Mouse (Mus musculus) lung, postnatal 14 days (tissue): Measurements from ENCODE around the gene Wdr47.
"Not testable (repeated sequence)": the region's sequence is repeated elsewhere in the genome, so short reads cannot be mapped to it uniquely, and the experiment has no call there.

Experiments used
- DNase-seq: peaks from one replicate; pipeline ENCODE4 v3.0.0; 2021

Wdr47 gene

GRCm38 (mm10) chr3:108639412-108639811, 48.3 kb downstream of the Wdr47 start:
- DNase-seq, result no peak

DNA sequence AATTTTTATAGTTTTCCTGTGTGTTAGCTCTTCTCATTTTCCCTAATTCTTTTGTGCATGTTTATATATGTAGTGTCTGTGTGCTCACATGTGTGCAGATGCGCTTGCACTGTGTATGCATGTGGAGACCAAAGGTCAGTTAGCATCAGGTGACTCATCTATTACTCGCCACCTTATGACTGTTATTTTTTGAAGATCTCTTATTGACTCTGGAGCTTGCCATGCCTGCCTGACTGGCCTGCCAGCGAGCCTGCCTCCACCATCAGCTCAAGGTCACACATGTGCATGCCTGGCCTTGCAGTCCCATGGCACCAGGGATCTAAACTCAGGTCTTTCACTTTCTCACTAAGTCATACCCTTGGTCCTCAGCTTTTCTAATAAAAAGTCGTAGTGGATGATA, 49.9 kb downstream of the Wdr47 start:
- DNase-seq, result no peak

GRCm38 (mm10) chr3:108644856-108645255, 53.8 kb downstream of the Wdr47 start:
- DNase-seq, result no peak

DNA sequence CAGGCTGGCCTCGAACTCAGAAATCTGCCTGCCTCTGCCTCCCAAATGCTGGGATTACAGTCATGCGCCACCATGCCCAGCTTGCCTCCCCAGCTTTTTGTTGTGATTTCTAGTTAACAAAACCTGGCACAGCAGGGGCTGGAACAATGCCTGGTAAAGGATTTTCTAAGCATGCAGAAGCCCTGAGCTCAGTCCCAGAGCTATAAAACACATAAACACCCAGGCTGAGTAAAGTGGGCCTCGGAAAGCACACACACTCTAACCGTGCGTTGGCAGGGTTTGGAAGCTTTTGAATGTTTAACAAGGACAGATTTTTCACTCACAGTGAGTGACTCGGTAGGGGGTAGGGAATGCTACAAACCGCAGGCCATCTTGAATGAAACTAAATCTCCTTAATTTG, 55.0 kb downstream of the Wdr47 start:
- DNase-seq, result no peak

GRCm38 (mm10) chr3:108647681-108648080, 56.6 kb downstream of the Wdr47 start:
- not testable (repeated sequence) for DNase-seq

DNA sequence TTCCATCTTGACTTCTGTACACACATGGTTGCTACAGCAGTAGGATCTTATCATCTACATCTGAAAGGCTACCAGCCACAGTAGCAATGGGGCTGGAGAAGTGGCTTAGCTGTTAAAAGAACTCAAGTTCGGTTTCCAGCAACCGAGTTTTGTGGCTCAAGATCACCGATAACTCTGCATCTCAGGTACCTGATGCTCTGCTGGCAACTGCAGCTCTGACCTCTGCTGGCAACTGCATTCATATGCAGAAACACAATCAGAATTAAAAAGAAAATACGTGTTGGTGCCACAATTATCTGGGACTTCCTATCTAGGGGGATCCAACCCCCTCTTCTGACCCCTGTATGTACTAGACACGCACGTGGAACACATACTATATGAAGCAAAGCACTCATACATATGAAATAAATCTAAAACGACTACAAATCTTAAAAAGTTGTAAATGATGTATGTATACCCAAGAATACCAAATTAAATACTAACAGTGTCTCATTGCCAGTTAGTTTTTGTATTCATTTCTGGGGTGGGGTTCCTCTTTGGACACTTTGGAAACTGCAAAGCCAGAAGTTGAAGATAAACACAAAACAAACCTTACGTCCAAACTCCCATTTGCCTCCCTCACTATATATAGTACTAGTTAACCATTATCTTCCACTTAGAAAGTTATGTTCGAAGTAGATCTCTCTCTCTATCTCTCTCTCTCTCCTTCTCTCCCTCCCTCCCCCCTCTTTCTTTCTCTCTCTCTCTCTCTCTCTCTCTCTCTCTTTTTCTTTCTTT, 62.0 kb downstream of the Wdr47 start:
- DNase-seq, result no peak

DNA sequence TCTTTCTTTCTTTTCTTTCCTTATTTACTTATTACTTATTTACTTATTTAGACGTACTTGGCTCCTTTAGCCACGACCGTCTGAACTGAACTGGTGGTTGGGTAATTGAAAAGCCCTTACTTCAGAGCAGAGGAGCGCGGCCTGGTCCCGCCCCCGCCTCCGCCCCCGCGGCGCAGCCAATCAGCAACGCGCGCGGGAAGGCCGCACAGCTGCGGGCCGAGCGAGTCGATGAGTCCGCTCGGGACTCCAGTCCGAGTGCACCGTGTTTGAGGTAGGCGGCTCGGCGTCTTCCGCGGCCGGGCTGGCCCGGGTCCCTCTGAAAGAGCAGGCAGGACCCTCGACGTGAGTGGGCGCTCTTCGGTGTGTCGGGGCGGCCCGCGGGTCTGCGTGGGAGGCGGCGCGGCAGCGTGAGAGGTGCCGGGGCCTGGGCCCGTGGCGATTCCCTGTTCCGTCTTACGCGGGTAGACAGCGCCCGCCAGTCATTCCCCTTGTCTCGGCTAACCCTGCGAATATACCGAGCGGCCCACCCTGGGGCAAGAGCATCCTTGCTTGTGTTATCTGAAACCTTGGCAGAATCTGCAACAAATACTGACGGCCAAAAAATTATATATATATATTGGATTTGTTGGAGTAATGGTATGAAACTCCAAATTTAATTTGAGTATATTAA, 62.8 kb downstream of the Wdr47 start, which contains the start of gene Clcc1:
Gene Clcc1 (plus strand): TSS at position 204 of the 670 bp plus-strand sequence.
- DNase-seq, result peak; percentile 95

DNA sequence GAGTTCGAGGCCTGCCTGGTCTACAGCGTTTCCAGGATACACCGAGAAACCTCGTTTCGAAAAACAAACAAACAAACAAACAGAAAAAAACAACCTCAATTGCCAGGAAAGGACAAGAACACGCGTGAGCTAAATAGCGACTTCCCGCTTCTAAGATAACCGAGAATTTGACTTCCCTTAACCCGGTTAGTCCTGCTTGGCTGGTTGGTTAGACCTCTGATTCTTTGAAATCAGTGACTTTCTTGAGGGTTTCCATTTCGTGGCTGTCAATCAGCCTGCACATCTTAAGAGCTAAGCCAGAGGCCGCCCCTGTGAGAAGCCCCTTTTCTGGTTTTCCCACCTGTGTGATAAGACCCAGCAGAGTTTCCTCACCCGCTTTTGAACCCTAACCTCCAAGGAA, 63.5 kb downstream of the Wdr47 start:
- no peak for DNase-seq

- DNase-seq, result no peak
Measured at GRCm38 (mm10) chr3:108655486-108655885, 64.4 kb downstream of the Wdr47 start.

GRCm38 (mm10) chr3:108658612-108659011, 67.5 kb downstream of the Wdr47 start:
- no peak for DNase-seq

- DNase-seq, result no peak
Measured at GRCm38 (mm10) chr3:108660941-108661340, 69.9 kb downstream of the Wdr47 start.

- no peak for DNase-seq
Measured at GRCm38 (mm10) chr3:108676616-108677015, 85.5 kb downstream of the Wdr47 start.

DNA sequence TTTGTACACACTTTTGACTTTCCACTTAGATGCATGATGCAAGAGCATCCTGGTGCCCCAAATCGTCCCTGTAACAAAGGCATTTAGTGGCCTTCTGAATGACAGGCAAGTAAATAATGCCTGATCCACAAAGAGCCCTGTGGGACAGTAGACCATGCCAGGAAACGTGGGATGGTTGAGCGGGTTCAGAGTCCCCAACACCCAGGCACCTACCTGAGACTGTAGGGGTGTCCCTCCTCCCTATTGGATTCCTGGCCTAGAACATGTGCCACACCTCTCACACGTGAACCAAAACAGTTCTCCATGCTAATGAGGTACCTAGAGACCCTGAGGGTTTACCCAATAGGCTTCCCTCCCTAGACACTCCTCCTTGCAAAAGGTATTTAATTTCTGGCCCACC, 89.9 kb downstream of the Wdr47 start:
- no peak for DNase-seq

- DNase-seq, result not testable (repeated sequence)
Measured at GRCm38 (mm10) chr3:108683597-108683996, 92.5 kb downstream of the Wdr47 start.

DNA sequence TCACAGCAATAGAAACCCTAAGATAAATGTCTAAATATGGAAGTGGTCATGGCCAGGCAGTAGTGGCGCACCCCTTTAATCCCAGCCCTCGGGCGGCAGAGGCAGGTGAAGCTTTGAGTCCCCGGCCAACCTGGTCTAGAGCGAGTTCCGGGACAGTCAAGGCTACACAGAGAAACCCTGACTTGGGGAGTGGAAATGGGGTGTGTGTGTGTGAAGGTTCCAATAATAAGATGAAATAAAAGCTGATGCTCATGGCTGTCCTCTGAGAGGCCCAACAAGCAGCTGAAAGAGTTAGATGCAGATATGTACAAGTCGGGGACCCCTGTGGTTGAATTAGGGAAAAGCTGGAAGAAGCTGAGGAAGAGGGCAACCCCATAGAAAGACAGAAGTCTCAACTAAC, 94.6 kb downstream of the Wdr47 start:
- no peak for DNase-seq

DNA sequence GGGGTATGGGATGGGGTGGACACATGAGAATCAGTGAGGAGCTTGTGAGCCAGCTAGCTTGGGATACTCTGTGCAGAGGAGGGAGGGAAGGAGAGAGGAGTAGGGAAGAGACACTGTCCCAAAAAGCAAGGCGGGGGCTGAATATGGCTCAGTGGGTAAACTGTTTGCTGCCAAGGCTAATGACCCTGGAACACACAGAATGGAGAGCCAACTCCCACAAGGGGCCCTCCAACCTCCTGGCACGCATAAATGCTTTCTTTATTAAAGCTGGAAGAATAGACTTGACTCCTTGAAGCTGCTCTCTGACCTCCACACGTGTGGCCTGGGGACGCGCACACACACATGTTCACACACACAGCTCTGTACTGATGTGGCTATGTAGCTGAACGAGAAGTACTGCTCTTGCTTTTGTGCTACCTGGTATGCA, 97.9 kb downstream of the Wdr47 start:
- DNase-seq, result no peak

DNA sequence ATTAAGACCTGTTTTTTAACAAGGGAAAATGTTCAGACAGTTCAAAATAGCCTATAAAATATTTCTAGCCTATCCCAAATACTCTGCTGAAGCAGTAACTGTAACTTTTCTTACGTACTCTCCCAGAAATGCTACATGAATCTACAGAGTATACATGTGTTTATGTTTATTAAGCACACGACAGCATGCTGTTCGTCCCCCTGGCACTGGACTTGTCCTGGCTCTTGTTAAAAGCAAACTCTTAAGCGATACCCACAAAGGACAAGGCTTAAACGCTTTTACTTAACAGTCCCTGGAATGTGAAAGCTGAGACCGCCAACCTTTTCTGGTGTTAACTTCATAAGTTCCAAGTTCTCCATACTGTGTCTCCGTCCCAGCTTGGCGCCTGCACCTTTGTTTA, 98.4 kb downstream of the Wdr47 start:
- no peak for DNase-seq

GRCm38 (mm10) chr3:108689979-108690378, 98.9 kb downstream of the Wdr47 start:
- no peak for DNase-seq

GRCm38 (mm10) chr3:108694321-108694720, 103.2 kb downstream of the Wdr47 start:
- peak; percentile 23 for DNase-seq
